Mouse (Mus musculus) forebrain, embryonic 14.5 days (tissue): ENCODE measurements around the gene Cyb5b. TPM values are rescaled to one million over a fixed set of nuclear protein-coding genes. Genes with fewer than 3 reads are reported as not detected.
"Not testable (repeated sequence)": the region's sequence is repeated elsewhere in the genome, so short reads cannot be mapped to it uniquely, and the experiment has no call there.

Source experiments
- ATAC-seq: fragments of 200-750 bp; cut with Nextera tagmentation; 2 replicates; pipeline ENCODE4 v1.8.0; 2017; ENCODE audit warnings: mild to moderate bottlenecking, moderate library complexity
- DNase-seq: peaks from one replicate; pipeline ENCODE4 v3.0.0-alpha.2; 2015; ENCODE audit warnings: low spot score
- H3K27ac ChIP-seq: fragments of 300-500 bp; sonication (generic); 2 replicates; pipeline ENCODE4 v1.5.1; 2014; ENCODE audit warnings: low read depth, mild to moderate bottlenecking, control low read depth, low read length, moderate library complexity
- H3K27me3 ChIP-seq: fragments of 300-500 bp; sonication (generic); replicated peaks from 2 replicates; pipeline ENCODE4 v1.6.1; 2014; ENCODE audit warnings: low read length, control low read depth, mixed read lengths; ENCODE audit not compliant: control insufficient read depth, insufficient read depth
- H3K36me3 ChIP-seq: fragments of 300-500 bp; sonication (generic); 2 replicates; pipeline ENCODE4 v1.6.1; 2014; ENCODE audit warnings: low read length, control low read depth; ENCODE audit not compliant: control insufficient read depth, insufficient read depth
- H3K4me1 ChIP-seq: fragments of 300-500 bp; sonication (generic); 2 replicates; pipeline ENCODE4 v1.6.1; 2014; ENCODE audit warnings: antibody characterized with exemption, low read length, control low read depth; ENCODE audit not compliant: control insufficient read depth, insufficient read depth
- H3K4me2 ChIP-seq: fragments of 300-500 bp; sonication (generic); 2 replicates; pipeline ENCODE4 v1.6.1; 2014; ENCODE audit warnings: mild to moderate bottlenecking, control low read depth, low read length
- H3K4me3 ChIP-seq: fragments of 300-500 bp; sonication (generic); 2 replicates; pipeline ENCODE4 v1.5.1; 2014; ENCODE audit warnings: low read depth, low read length, control low read depth
- H3K9ac ChIP-seq: fragments of 300-500 bp; sonication (generic); 2 replicates; pipeline ENCODE4 v1.6.1; 2014; ENCODE audit warnings: mild to moderate bottlenecking, low read length, control low read depth, moderate library complexity
- H3K9me3 ChIP-seq: fragments of 300-500 bp; sonication (generic); replicated peaks from 2 replicates; pipeline ENCODE4 v1.6.1; 2016; ENCODE audit warnings: low read length, control low read depth, mixed read lengths; ENCODE audit not compliant: control insufficient read depth
- WGBS: fragments of 180-500 bp; shearing (Covaris S2); extraction: QIAGEN DNeasy Blood & Tissue Kit; methylation state at CpG from one replicate; pipeline ENCODE4 v1.1.7; 2014; 5-methylcytosine and 5-hydroxymethylcytosine counted together
- polyA plus RNA-seq: library from polyadenylated mRNA; unstranded; fragments of >200 nt; fragmentation: Nextera tagmentation; extraction: Ambion mirVana; gene quantifications from 2 replicates; pipeline ENCODE4 v1.2.1, GENCODE M21; 2014

Cyb5b gene
- 108 and 118 TPM in 2 replicates for polyA plus RNA-seq

DNA sequence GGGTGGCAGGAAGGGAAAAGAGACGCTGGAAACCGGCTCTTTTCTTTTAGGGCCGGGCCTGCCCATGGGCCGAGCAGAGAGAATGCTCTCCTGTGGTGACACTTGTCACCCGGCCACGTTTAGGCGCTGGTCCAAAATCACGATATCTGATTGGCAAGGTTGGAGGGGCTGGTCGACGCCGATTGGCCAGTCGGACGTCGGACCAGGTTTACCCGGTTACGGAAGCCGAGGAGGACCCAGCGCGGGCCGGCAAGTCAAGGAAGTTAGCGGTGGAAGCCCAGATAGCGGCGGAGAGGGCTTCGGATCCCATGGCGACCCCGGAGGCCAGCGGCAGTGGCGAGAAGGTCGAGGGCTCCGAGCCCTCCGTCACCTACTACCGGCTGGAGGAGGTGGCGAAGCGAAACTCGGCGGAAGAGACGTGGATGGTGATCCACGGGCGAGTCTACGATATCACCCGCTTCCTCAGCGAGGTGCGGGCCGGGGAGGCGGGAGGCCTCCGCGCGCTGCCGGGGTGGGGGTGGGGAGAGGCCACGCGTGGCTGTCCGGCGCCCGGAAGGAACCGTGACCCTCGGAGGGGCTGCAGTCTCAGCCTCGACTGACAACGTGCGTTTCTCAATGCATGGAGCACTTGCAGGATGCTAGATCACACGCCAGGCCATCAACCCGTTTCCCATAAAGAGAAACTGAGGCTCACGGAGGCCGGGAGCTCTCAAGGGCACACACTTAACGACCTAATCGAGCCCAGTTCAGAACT lies at the start of gene Cyb5b:
Gene Cyb5b, plus strand, starts transcription at position 237 of the 754 bp plus-strand sequence.
- Histone ChIP-seq H3K4me1 (0 out of 2 replicates have a peak, but pooled peaks cover 3% of the 10 kb centered on the region), H3K4me3 (peak within 1 kb of the TSS; percentile 85), H3K27me3 (no peaks in the 10 kb centered on the region), H3K4me2 (peak within 1 kb of the TSS; percentile 60), H3K27ac (peak within 1 kb of the TSS; percentile 59), H3K36me3 (peaks cover 18% of the 10 kb centered on the region), H3K9me3 (no peaks in the 10 kb centered on the region), H3K9ac (peak within 1 kb of the TSS; percentile 88)
- WGBS = 1% methylated on average over 65 of the region's 65 CpGs
- DNase-seq (peak; percentile 96), ATAC-seq (peak; percentile 98)

DNA sequence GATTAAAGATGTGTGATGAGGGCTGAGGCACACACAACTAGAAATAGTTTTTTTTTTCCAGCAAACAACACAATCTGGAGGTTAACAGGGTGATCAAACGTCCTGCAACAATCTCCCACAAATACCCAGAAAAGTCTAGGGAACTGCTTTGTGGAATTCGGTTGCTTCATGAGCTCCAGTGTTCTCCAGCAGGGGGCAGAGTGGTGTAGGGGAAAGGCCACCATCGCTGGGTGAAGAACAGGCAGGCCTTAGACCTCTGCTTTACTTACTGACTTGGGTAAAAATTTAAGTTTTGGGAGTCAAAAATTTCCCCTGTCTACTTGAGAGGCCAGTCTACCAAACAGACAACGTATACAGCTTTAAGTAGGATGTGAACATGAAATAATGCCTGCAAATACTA lies 45.9 kb upstream of the Cyb5b start:
- no peak for ATAC-seq
- no peaks in the 10 kb centered on the region for H3K9me3 ChIP-seq
- H3K4me3 ChIP-seq = no peak overlapping the region
- H3K9ac ChIP-seq = no peak overlapping the region
- H3K27me3 ChIP-seq = no peaks in the 10 kb centered on the region
- DNase-seq = peak; percentile 77
- H3K27ac ChIP-seq = no peak overlapping the region
- no peaks in the 10 kb centered on the region for H3K36me3 ChIP-seq
- 12% methylated on average over 4 of the region's 4 CpGs for WGBS
- H3K4me2 ChIP-seq = no peak overlapping the region
- no peaks in the 10 kb centered on the region for H3K4me1 ChIP-seq

DNA sequence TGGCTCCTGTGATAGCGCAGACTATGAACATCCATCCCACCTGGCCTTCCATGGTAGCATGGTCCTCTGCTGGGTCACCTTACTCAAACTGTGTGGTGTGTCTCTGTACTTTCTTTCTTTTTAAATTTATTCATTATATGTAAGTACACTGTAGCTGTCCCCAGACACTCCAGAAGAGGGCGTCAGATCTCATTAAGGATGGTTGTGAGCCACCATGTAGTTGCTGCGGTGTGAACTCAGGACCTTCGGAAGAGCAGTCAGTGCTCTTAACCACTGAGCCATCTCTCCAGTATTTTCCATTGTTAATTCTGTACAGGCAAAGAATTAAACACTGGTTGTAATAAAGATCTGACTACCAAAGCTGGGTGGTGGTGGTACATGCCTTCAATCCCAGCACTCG lies 42.4 kb upstream of the Cyb5b start:
- not testable (repeated sequence) for H3K4me1 ChIP-seq, H3K27me3 ChIP-seq, H3K27ac ChIP-seq, H3K9me3 ChIP-seq, H3K9ac ChIP-seq, H3K36me3 ChIP-seq, ATAC-seq, H3K4me3 ChIP-seq, DNase-seq, H3K4me2 ChIP-seq
- 97% methylated on average over 5 of the region's 5 CpGs for WGBS

DNA sequence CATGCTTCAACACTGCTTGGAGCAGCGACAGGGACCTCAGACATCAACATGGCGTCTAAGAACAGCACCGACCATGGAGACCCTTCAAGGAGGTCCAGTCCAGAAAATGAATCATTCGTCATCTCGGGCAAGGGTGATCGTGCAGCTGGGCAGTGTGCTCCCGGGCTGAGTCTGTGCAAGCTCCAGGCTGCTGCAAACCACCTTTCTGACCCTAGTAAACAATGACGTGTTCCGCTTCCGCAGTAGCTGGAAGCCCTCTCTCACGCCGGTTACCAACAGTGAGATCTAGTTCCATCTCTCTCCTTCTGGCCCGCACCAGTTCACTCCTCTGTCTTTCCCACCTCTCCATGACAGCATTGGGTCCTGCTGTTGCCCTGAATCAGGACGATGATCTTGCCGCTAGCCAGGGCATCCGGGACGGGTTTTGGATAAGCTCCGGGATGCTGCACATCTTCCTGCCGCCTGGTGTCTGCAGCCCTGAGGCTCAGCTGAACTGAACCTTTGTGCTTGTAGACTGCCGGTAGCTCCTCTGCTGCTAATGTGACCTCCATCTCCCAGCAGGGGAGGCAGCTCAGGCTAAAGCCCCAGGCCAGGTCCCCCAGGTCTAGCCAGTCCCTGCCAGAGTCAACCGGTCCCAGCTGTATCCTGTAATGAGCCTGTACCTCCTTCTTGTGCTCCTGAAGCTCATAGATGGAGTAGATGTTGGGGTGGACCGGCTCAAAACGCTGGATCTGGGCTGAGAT lies 41.3 kb upstream of the Cyb5b start:
- H3K4me1 ChIP-seq = no peaks in the 10 kb centered on the region
- no peak for DNase-seq
- no peaks in the 10 kb centered on the region for H3K27me3 ChIP-seq
- H3K27ac ChIP-seq = no peak overlapping the region
- H3K9me3 ChIP-seq = no peaks in the 10 kb centered on the region
- H3K9ac ChIP-seq = no peak overlapping the region
- 69% methylated on average over 23 of the region's 23 CpGs for WGBS
- H3K36me3 ChIP-seq = no peaks in the 10 kb centered on the region
- ATAC-seq = no peak
- no peak overlapping the region for H3K4me2 ChIP-seq
- H3K4me3 ChIP-seq = no peak overlapping the region

DNA sequence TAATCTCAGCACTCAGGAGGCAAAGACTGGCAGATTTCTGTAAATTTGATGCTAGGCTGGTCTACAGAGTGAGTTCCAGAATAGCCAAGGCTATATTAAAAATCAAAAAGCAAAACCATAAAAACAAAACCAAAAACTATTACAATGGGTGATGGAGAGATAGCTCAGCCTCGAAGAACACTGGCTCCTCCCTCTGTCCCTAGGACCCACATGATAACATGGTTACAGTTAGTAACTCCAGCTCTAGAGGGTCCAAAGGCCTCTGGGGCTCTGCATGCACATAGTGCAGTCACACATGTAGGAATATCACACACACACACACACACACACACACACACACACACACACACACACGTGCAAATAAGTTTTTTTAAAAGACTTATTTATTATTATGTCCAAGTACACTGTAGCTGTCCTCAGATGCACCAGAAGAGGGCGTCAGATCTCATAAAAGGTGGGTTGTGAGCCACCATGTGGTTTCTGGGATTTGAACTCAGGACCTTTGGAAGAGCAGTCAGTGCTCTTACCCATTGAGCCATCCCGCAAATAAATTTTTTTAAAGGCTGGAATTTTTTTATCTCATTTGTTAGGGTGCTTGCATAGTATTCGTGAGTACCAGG lies 40.5 kb upstream of the Cyb5b start:
- ATAC-seq (no peak), DNase-seq (no peak)
- Histone ChIP-seq H3K9me3 (no peaks in the 10 kb centered on the region), H3K9ac (no peak overlapping the region), H3K4me3 (no peak overlapping the region), H3K27ac (no peak overlapping the region), H3K27me3 (no peaks in the 10 kb centered on the region), H3K36me3 (no peaks in the 10 kb centered on the region), H3K4me1 (no peaks in the 10 kb centered on the region), H3K4me2 (no peak overlapping the region)
- WGBS = 82% methylated on average over 5 of the region's 5 CpGs

DNA sequence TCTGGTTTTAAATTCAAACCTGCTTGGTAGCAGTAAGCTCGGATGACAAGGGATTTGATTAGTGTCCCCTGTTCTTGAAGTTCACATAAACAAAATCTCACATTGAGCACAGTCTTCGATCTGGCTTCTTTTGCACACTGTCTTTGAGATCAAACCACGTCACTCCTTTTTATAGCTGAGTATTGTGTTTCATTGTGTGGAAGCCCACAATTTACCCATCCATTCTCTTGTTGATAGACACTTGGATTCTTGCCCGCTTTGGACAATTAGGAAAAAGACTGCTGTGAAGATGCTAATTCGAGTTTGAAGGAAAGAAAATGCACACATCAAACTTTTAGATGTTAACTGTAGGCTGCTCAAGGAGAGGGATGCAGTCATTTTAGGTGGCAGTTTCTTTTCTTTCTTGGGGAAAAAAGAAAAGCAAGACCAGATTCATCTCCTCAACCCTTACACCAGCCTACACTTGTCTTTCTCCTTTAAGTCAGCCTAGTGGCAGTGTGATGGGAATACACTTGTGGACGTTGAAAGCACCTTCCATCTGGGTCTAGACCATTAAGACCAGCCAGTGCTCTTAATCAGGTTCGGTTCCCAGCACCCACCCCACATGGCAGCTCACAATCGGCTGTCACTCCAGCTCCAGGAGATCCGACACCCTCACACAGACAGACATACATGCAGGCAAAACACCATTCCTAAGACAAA lies 39.7 kb upstream of the Cyb5b start:
- Histone ChIP-seq H3K9ac (no peak overlapping the region), H3K36me3 (no peaks in the 10 kb centered on the region), H3K27ac (no peak overlapping the region), H3K4me1 (no peaks in the 10 kb centered on the region), H3K27me3 (no peaks in the 10 kb centered on the region), H3K4me2 (no peak overlapping the region), H3K4me3 (no peak overlapping the region), H3K9me3 (no peaks in the 10 kb centered on the region)
- ATAC-seq = no peak
- 44% methylated on average over 9 of the region's 9 CpGs for WGBS
- DNase-seq = peak; percentile 62

DNA sequence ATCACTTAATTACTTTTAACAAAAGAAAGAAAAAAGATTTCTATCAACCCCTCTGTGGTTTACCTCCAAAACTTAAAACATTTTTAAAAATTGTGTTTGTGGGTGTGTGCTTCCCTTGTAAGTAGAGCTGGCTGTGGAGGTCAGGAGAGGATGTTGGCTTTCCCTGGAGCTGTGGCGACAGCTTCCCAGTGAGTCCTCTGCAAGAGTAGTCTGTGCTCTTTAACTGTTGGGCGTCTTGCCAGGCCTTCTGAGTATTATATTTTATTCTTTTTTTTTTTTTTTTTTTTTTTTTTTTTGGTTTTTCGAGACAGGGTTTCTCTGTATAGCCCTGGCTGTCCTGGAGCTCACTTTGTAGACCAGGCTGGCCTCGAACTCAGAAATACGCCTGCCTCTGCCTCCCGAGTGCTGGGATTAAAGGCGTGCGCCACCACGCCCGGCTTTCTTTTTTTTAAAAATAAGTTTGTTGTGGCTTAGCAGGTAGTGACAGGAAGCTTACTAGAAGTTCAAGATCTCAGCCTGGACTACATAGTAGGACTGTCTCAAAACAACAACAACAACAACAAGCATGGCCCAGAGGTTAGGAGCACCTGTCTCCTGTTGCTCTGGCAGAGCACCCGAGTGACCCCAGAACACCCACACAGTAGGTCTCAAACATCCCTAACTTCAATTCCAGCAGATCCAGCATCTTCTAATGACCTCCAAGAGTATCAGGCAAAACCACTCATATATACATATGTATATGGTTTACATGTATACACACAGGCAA lies 38.9 kb upstream of the Cyb5b start:
- DNase-seq (no peak), ATAC-seq (no peak)
- no peak overlapping the region for H3K9ac ChIP-seq
- no peaks in the 10 kb centered on the region for H3K27me3 ChIP-seq
- H3K4me2 ChIP-seq = no peak overlapping the region
- H3K9me3 ChIP-seq = no peaks in the 10 kb centered on the region
- WGBS = 90% methylated on average over 9 of the region's 11 CpGs
- no peaks in the 10 kb centered on the region for H3K36me3 ChIP-seq
- H3K27ac ChIP-seq = no peak overlapping the region
- H3K4me1 ChIP-seq = no peaks in the 10 kb centered on the region
- H3K4me3 ChIP-seq = no peak overlapping the region

DNA sequence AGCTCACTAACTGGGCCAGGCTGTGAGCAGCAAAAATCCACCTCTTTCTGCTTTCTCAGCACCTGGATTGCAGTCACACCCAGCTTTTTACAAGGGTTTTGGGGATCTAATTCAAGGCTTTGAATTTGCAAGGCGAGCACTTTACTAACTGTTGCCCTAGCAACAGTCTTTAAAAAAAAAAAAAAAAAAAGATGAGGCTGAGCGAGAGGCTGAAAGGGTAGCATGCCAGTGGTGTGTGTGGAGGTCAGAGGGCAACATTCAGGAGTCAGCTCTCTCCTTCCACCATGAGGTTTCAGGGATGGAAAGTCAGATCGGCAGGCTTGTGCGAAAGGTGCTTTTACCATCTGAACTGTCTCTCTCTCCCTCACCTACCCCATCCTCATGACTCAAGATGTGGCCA lies 37.2 kb upstream of the Cyb5b start:
- ATAC-seq = no peak
- WGBS = 62% methylated on average over 4 of the region's 4 CpGs
- H3K9ac ChIP-seq = no peak overlapping the region

More for the DNA sequence above, 37.2 kb upstream of the Cyb5b start:
- no peaks in the 10 kb centered on the region for H3K4me1 ChIP-seq
- no peak overlapping the region for H3K27ac ChIP-seq
- H3K9me3 ChIP-seq = no peaks in the 10 kb centered on the region
- H3K36me3 ChIP-seq = no peaks in the 10 kb centered on the region
- no peak for DNase-seq
- H3K4me3 ChIP-seq = no peak overlapping the region
- no peak overlapping the region for H3K4me2 ChIP-seq
- H3K27me3 ChIP-seq = no peaks in the 10 kb centered on the region
